Mouse (Mus musculus) ovary, adult 10 weeks (tissue): ENCODE data around the gene Spata7. TPM values are rescaled to one million over a fixed set of nuclear protein-coding genes. Genes with fewer than 3 reads are reported as not detected.

Experiments used
- polyA plus RNA-seq: library from polyadenylated mRNA; stranded (reverse); fragments of 350-450 nt; fragmentation: Illumina TruSeq; extraction: RNeasy Lipid Tissue Mini Kit (QIAGEN cat#74804); gene quantifications from one replicate; pipeline ENCODE4 v1.2.3, GENCODE M21; 2014

Spata7 gene
- polyA plus RNA-seq: 21.2 TPM

GRCm38 (mm10) chr12:98627392-98628259 lies at the start of gene Spata7:
TSS of gene Spata7 (plus strand) at chr12:98628157.

Other genes with a start within 250 kb of the Spata7 start
- gene Kcnk10, start 49.8 kb upstream of the Spata7 start, polyA plus RNA-seq: not detected
- 41.3 TPM for gene Ptpn21, start 109.2 kb downstream of the Spata7 start, polyA plus RNA-seq
- 431 TPM for gene Zc3h14, start 118.8 kb downstream of the Spata7 start, polyA plus RNA-seq